Mouse (Mus musculus) intestine, embryonic 15.5 days (tissue): Measurements from ENCODE around the gene Mettl24. TPM values are rescaled to one million over a fixed set of nuclear protein-coding genes. Genes with fewer than 3 reads are reported as not detected.
"Not testable (repeated sequence)": the region's sequence is repeated elsewhere in the genome, so short reads cannot be mapped to it uniquely, and the experiment has no call there.

Experiments
- ATAC-seq: fragments of 200-750 bp; cut with Nextera tagmentation; 2 replicates; pipeline ENCODE4 v1.8.0; 2017; ENCODE audit warnings: moderate TSS enrichment, moderate library complexity
- H3K27ac ChIP-seq: fragments of 300-500 bp; sonication (generic); 2 replicates; pipeline ENCODE4 v1.5.1; 2015; ENCODE audit warnings: mild to moderate bottlenecking, inconsistent platforms
- H3K27me3 ChIP-seq: fragments of 300-500 bp; sonication (generic); replicated peaks from 2 replicates; pipeline ENCODE4 v1.6.1; 2015; ENCODE audit warnings: inconsistent platforms
- H3K36me3 ChIP-seq: fragments of 300-500 bp; sonication (generic); 2 replicates; pipeline ENCODE4 v1.6.1; 2015; ENCODE audit warnings: inconsistent platforms
- H3K4me1 ChIP-seq: fragments of 300-500 bp; sonication (generic); replicated peaks from 2 replicates; pipeline ENCODE4 v1.6.1; 2015; ENCODE audit warnings: inconsistent platforms
- H3K4me2 ChIP-seq: fragments of 300-500 bp; sonication (generic); replicated peaks from 2 replicates; pipeline ENCODE4 v1.6.1; 2015; ENCODE audit warnings: mild to moderate bottlenecking, inconsistent platforms
- H3K4me3 ChIP-seq: fragments of 300-500 bp; sonication (generic); replicated peaks from 2 replicates; pipeline ENCODE4 v1.5.1; 2015; ENCODE audit warnings: inconsistent platforms
- H3K9ac ChIP-seq: fragments of 300-500 bp; sonication (generic); 2 replicates; pipeline ENCODE4 v1.6.1; 2015; ENCODE audit warnings: inconsistent platforms
- H3K9me3 ChIP-seq: fragments of 300-500 bp; sonication (generic); 2 replicates; pipeline ENCODE4 v1.6.1; 2016; ENCODE audit warnings: inconsistent platforms
- WGBS: fragments of 180-500 bp; shearing (Covaris S2); methylation state at CpG from one replicate; pipeline ENCODE4 v1.1.7; 2015; 5-methylcytosine and 5-hydroxymethylcytosine counted together
- polyA plus RNA-seq: library from polyadenylated mRNA; unstranded; fragments of >200 nt; fragmentation: Nextera tagmentation; extraction: Ambion mirVana; gene quantifications from 2 replicates; pipeline ENCODE4 v1.2.1, GENCODE M21; 2015

The Mettl24 gene
- polyA plus RNA-seq, 1 experiment from 2014 or later = 4.2 TPM

DNA sequence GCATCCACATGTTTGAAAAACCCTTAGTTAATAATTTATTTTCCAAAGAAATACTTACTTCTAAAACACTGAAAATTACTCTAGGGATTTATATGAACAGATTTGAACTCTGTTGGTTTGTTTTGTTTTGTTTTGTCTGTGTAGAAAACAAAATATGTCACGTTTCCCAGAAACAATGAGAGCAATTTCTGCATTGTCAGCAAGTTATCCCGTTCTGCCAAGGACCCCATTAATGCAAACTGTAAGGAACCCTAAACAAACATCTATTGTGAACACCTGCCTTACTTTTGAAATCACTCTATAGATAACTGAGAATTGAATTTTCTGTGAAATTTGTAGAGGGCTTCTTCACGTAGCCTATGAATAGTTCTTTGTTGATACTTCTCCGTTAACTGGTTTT, 95.4 kb downstream of the Mettl24 start:
- WGBS = 76% methylated on average over 4 of the region's 4 CpGs
- H3K4me1 ChIP-seq = no peaks in the 10 kb centered on the region
- no peaks in the 10 kb centered on the region for H3K27me3 ChIP-seq
- no peak overlapping the region for H3K4me3 ChIP-seq
- H3K9me3 ChIP-seq = no peaks in the 10 kb centered on the region
- H3K4me2 ChIP-seq = no peak overlapping the region
- ATAC-seq = no peak
- H3K9ac ChIP-seq = no peak overlapping the region
- H3K36me3 ChIP-seq = no peaks in the 10 kb centered on the region
- no peak overlapping the region for H3K27ac ChIP-seq

DNA sequence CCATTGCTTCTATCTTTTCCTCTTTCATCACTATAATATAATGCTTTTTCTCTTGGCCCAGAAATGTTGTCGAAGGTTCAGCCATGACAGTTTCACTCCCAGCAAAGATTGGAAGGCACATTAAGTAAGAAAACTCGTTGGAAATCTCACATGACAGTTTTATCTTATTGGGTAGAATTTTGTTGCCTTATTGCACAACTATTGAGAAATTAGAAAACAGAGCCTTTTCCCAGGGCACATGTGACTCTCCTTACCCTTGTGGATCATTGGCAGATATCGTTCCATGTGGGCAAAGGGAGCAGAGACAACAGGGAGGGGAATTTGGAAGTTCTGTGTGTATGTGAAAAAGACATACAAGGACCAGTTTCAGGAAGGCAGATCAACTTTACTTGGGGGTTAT, 107.3 kb downstream of the Mettl24 start:
- WGBS = 80% methylated on average over 3 of the region's 3 CpGs
- Histone ChIP-seq H3K4me3 (no peak overlapping the region), H3K4me2 (no peak overlapping the region), H3K4me1 (no peaks in the 10 kb centered on the region), H3K36me3 (no peaks in the 10 kb centered on the region), H3K9me3 (no peaks in the 10 kb centered on the region), H3K9ac (no peak overlapping the region), H3K27ac (no peak overlapping the region), H3K27me3 (no peaks in the 10 kb centered on the region)
- ATAC-seq = no peak

DNA sequence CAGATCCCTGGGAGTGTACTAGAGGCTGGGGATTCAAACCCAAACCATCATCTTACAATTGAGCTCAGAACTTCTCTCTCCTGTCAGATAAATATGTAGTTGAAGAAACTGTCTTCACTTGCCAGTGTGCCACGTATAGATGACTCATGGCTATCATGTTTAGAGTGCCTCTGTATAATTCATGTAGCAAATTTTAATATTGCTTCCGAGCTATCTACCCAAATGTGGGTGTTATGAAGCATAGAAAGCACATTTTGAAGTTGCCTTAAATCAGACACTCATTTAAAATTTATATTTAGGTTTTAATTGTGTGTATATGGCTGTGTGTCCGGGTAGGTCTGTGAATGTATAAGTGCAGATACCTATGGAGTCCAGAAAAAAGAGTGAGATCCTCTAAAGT, 109.0 kb downstream of the Mettl24 start:
- Histone ChIP-seq H3K27me3 (no peaks in the 10 kb centered on the region), H3K36me3 (no peaks in the 10 kb centered on the region), H3K27ac (no peak overlapping the region), H3K9me3 (no peaks in the 10 kb centered on the region), H3K4me3 (no peak overlapping the region), H3K4me2 (no peak overlapping the region), H3K4me1 (no peaks in the 10 kb centered on the region), H3K9ac (no peak overlapping the region)
- no peak for ATAC-seq
- 79% methylated on average over 3 of the region's 3 CpGs for whole genome bisulfite sequencing

DNA sequence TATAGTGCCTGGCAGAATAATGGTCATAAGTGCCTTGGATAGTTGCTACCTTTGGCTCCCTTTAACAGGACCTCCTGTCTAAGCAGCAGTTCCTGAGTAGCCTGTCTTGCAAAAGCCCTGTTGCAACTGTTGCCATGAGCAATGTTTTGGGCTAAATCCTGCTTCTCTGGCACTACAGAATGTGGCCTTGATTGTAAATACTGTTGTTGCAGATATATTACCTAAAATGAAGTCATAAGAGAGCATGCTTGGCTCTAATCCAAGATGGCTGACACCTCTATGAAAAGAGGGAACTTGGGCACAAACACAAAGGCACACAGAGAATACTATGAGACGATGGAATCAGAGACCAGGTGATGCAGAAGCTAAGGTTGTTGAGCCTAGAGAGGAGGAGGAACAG, 122.1 kb downstream of the Mettl24 start:
- Histone ChIP-seq H3K4me1 (no peaks in the 10 kb centered on the region), H3K27ac (no peak overlapping the region), H3K27me3 (no peaks in the 10 kb centered on the region), H3K4me3 (no peak overlapping the region), H3K9me3 (no peaks in the 10 kb centered on the region), H3K4me2 (no peak overlapping the region), H3K36me3 (no peaks in the 10 kb centered on the region), H3K9ac (no peak overlapping the region)
- WGBS = 71% methylated on average over 1 of the region's 1 CpGs
- no peak for ATAC-seq

DNA sequence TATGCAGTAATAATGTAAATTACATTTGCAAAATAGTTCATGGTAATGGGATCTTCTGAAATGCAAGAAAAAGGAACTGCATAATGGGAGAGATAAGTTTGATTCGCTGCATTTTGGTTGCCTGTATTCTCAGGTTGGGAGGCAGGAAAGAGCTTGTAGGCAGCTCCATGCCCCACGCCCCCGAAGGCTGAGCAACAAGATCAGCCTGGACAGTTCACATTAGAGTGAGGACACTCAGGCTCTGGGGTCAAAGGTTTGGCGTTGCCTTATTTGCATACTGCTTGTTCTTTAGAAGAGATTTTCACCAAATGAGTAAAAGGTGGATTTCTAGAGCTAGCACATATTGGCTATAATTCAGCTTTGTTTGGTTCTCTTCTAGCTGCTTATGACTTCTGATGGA, 123.1 kb downstream of the Mettl24 start:
- no peaks in the 10 kb centered on the region for H3K27me3 ChIP-seq
- H3K9ac ChIP-seq = no peak overlapping the region
- 88% methylated on average over 4 of the region's 4 CpGs for WGBS
- H3K36me3 ChIP-seq = no peaks in the 10 kb centered on the region
- H3K4me2 ChIP-seq = no peak overlapping the region
- no peaks in the 10 kb centered on the region for H3K4me1 ChIP-seq
- H3K9me3 ChIP-seq = no peaks in the 10 kb centered on the region
- ATAC-seq = no peak
- no peak overlapping the region for H3K4me3 ChIP-seq
- no peak overlapping the region for H3K27ac ChIP-seq

DNA sequence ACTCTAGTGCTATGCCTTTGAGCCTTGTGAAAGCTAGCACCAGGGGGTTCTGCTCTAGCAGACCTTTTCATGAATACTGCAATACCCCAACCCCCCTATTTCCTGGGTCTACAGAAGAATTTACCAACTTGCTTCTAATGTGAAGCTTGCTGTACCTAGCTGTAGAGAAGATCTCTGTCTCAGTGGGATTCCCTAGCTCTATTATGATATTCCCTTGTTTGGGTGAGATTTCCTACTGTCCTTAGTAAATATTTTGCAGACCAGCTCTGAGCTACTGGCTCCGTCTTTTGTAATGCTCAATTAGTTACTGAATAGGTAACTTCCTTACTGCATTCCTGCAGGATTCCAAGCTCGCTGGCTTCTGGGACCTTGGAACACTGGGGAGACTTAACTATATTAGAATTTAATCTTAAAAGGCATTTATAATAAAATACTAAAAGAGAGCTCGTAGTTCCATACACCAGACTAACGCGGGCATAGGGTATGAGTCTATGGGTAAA, 126.4 kb downstream of the Mettl24 start:
- not testable (repeated sequence) for H3K36me3 ChIP-seq, H3K9ac ChIP-seq, H3K4me2 ChIP-seq, H3K9me3 ChIP-seq, ATAC-seq, H3K27ac ChIP-seq, H3K4me3 ChIP-seq, H3K4me1 ChIP-seq, H3K27me3 ChIP-seq
- 53% methylated on average over 5 of the region's 5 CpGs for WGBS

DNA sequence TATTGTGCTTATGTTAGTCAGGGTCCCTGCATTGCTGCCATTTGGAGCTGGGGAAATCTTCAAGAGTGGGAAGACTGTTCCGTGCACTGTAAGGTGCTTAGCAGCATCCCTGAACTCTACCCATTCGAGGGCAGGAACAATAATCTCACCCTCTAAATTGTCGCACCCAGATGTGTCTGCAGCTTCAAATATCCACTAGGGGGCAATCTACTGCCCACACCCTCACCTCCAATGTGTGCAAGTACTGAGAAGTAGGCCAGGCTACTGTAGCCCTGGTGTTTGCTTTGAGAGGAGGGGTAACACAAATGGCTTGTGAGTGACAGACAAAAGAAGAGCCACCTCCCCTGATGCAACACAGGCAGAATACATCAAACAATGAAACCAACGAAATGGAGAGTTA, 130.5 kb downstream of the Mettl24 start:
- no peak for ATAC-seq
- WGBS = 72% methylated on average over 4 of the region's 4 CpGs
- H3K9me3 ChIP-seq = no peaks in the 10 kb centered on the region
- H3K4me1 ChIP-seq = no peaks in the 10 kb centered on the region
- no peak overlapping the region for H3K4me3 ChIP-seq
- no peak overlapping the region for H3K4me2 ChIP-seq
- no peak overlapping the region for H3K27ac ChIP-seq
- H3K27me3 ChIP-seq = no peaks in the 10 kb centered on the region
- H3K9ac ChIP-seq = no peak overlapping the region
- H3K36me3 ChIP-seq = no peaks in the 10 kb centered on the region

DNA sequence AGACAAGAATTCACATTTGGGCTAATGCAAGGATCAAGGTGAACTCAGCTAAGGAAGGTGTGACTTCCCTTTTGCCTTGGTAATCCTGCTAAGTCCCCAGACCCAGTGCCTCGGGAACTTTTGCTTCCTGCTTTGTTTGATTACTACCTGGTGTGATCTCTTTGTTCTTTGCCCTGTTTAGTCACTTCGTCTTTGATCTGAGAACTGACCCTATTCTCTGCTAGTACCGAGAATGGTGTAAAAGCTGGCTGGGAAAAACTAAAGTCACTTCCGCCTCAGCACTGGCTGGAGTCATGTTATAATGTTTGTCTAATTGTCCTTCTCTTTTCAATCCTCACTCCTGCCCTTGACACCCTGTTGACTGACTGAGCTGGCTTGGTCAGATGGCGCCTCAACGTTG, 133.4 kb downstream of the Mettl24 start:
- Histone ChIP-seq H3K4me3 (no peak overlapping the region), H3K9ac (no peak overlapping the region), H3K4me1 (no peaks in the 10 kb centered on the region), H3K9me3 (no peaks in the 10 kb centered on the region), H3K27ac (no peak overlapping the region), H3K4me2 (no peak overlapping the region), H3K36me3 (no peaks in the 10 kb centered on the region), H3K27me3 (no peaks in the 10 kb centered on the region)
- ATAC-seq = no peak
- 50% methylated on average over 6 of the region's 6 CpGs for WGBS

DNA sequence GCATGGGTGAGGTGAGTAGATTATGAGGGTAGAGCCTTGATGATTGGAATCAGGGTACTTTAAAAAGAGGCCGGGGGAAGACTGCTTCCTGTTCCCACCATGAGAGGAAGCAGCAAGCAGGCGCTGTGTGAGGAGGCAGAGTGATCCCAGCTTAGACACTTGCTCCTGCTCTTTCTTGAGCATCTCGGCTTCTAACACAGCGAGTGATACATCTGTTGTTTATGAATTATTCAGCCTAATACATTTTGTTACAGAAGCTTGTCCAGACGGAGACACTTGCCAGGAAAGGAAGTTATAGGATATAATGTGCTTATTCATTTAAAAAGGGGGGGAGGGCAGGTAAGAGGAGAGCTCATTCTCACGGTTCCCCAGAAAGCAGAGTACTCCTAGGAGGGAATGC, 142.9 kb downstream of the Mettl24 start:
- no peaks in the 10 kb centered on the region for H3K9me3 ChIP-seq
- H3K4me1 ChIP-seq = no peaks in the 10 kb centered on the region
- H3K4me3 ChIP-seq = no peak overlapping the region
- no peak overlapping the region for H3K9ac ChIP-seq
- H3K4me2 ChIP-seq = no peak overlapping the region
- H3K27me3 ChIP-seq = no peaks in the 10 kb centered on the region
- no peak overlapping the region for H3K27ac ChIP-seq
- no peak for ATAC-seq
- H3K36me3 ChIP-seq = no peaks in the 10 kb centered on the region
- WGBS = 34% methylated on average over 6 of the region's 6 CpGs

DNA sequence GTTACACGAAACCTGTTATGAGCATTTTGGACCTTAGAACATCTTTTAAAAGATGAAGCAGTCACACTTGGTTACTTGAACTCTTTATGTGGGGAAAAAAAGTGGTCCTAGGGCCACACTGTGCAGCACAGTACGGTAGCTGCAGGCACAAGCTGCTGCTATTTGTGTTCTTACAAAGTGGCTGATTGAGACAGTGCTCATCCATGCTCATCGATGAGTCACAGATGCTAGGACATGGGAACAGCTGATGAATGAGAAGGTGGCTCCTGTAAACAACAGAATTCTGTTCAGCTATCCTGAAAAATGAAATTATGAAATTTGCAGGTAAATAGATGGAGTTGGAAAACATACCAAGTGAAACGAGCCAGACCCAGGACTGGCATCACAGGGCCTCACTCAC, 144.6 kb downstream of the Mettl24 start:
- Histone ChIP-seq H3K9me3 (no peaks in the 10 kb centered on the region), H3K27me3 (no peaks in the 10 kb centered on the region), H3K27ac (no peak overlapping the region), H3K4me3 (no peak overlapping the region), H3K4me2 (no peak overlapping the region), H3K9ac (no peak overlapping the region), H3K36me3 (no peaks in the 10 kb centered on the region), H3K4me1 (no peaks in the 10 kb centered on the region)
- ATAC-seq = no peak
- 95% methylated on average over 4 of the region's 4 CpGs for WGBS

DNA sequence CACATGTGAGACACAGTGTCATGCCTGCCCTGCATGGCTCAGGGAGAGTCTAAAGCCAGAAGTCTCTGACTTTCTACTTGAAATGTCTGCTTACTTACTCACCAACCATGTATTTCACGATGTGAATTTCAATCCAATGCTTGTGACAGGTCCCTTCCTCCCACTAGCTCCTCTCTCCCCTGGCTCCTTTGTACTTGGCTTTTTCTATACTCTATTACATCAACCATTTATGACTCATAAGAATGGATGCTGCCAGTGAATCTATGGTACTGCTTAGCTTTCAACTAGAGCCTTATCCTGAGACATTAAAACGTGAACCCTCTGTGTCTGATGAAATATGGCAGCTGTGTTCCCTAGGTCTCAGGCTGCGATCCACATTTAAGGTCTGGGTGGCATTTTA, 147.2 kb downstream of the Mettl24 start:
- 86% methylated on average over 3 of the region's 3 CpGs for WGBS

DNA sequence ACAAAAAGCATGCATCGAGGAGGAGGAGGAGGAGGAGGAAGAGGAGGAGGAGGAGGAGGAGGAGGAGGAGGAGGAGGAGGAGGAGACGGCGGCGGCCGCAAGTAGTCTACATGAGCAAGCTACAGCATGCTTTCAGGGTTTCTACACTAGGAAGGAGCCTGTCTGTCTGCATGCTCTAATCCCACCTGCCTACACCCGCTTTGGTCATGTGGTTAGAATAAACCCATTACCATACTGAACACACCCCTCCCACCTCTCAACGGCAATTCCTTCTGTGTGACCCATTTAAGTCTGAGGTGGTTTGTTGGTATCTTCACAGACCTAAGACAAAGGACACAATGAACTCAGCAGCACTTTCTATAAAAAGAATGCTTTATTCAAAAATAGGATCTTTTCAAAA, 148.2 kb downstream of the Mettl24 start:
- H3K27ac ChIP-seq = no peak overlapping the region
- no peak overlapping the region for H3K9ac ChIP-seq
- no peak overlapping the region for H3K4me2 ChIP-seq
- no peaks in the 10 kb centered on the region for H3K4me1 ChIP-seq
- H3K4me3 ChIP-seq = no peak overlapping the region
- H3K36me3 ChIP-seq = peaks cover 5% of the 10 kb centered on the region; the same call in 1 of the 2 replicates
- no peak for ATAC-seq
- no peaks in the 10 kb centered on the region for H3K9me3 ChIP-seq
- 87% methylated on average over 7 of the region's 7 CpGs for WGBS
- H3K27me3 ChIP-seq = no peaks in the 10 kb centered on the region

More for the DNA sequence above, 147.2 kb downstream of the Mettl24 start:
- Histone ChIP-seq H3K4me1 (no peaks in the 10 kb centered on the region), H3K36me3 (peaks cover 5% of the 10 kb centered on the region; the same call in 1 of the 2 replicates), H3K9ac (no peak overlapping the region), H3K9me3 (no peaks in the 10 kb centered on the region), H3K4me2 (no peak overlapping the region), H3K4me3 (no peak overlapping the region), H3K27me3 (no peaks in the 10 kb centered on the region), H3K27ac (no peak overlapping the region)
- ATAC-seq = no peak

DNA sequence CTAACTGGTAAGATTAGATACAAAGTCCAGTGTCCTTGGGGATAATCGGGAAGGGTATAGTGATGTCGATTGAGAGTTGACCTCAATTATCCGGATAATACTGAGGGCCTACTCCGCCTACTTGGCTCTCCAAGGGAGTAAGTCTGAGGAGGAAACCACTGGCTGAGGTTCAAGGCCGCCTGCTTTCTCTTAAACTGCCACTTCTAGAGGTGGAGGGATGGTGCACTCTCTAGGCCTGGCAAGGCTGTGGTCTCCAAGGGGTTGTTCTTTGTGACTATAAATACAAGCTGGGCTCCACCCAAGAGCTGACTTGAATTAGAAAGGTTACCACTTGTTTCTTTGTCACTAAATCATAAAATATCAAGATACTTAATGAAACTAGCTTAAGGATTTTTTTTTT, 157.0 kb downstream of the Mettl24 start:
- no peaks in the 10 kb centered on the region for H3K9me3 ChIP-seq
- WGBS = 89% methylated on average over 5 of the region's 5 CpGs
- ATAC-seq = no peak
- H3K27me3 ChIP-seq = no peaks in the 10 kb centered on the region
- no peaks in the 10 kb centered on the region for H3K4me1 ChIP-seq
- H3K9ac ChIP-seq = no peak overlapping the region
- no peak overlapping the region for H3K4me2 ChIP-seq
- H3K36me3 ChIP-seq = peaks cover 16% of the 10 kb centered on the region; the same call in 1 of the 2 replicates
- H3K4me3 ChIP-seq = no peak overlapping the region
- no peak overlapping the region for H3K27ac ChIP-seq
